Mouse (Mus musculus) erythroblast, adult 5-6 weeks (primary cell): Measurements from ENCODE around the gene Efcab10. TPM values are rescaled to one million over a fixed set of nuclear protein-coding genes. Genes with fewer than 3 reads are reported as not detected.

Experiments used
- ATAC-seq: replicated peaks from 2 replicates; pipeline ENCODE4 v1.8.0; 2016; ENCODE audit warnings: moderate number of reproducible peaks, mild to moderate bottlenecking, moderate TSS enrichment, inconsistent platforms; ENCODE audit not compliant: poor library complexity, low FRiP score, severe bottlenecking
- total RNA-seq, 2 experiments: library from RNA; stranded (forward) in 1 of 2; stranded (reverse) in 1 of 2; fragments of 150-400 nt in 1 of 2; fragments of 200-764, 138-1000 nt in 1 of 2; gene quantifications; 2 replicates each; pipeline versions ENCODE4 v1.2.3 to v1.2.4; 2015 to 2017; ENCODE audit warnings: low replicate concordance in 2 of 2

Efcab10 gene
- total RNA-seq, 2 experiments from 2014 or later, result not detected

- ATAC-seq, result no peak
These were observed 29.7 kb downstream of the Efcab10 start for GRCm38 (mm10) chr12:33424329-33424728.

- no peak for ATAC-seq
These were observed 32.6 kb downstream of the Efcab10 start for GRCm38 (mm10) chr12:33427293-33427692.

- no peak for ATAC-seq
These were observed 33.1 kb downstream of the Efcab10 start for GRCm38 (mm10) chr12:33427726-33428125.

GRCm38 (mm10) chr12:33429387-33430160, 34.9 kb downstream of the Efcab10 start, which contains the start of gene Twistnb:
Gene Twistnb (plus strand): TSS chr12:33429635.
- peak; percentile 93 for ATAC-seq

GRCm38 (mm10) chr12:33433812-33434211, 39.2 kb downstream of the Efcab10 start:
- ATAC-seq, result no peak

- ATAC-seq, result 0 out of 2 replicates have a peak, but pooled peaks have one; percentile 58
These were observed 40.1 kb downstream of the Efcab10 start for GRCm38 (mm10) chr12:33434758-33435157.

Other genes starting within 250 kb of the Efcab10 start
- 179 and 188 TPM in 2 replicates for gene Atxn7l1, start 247.2 kb upstream of the Efcab10 start, total RNA-seq (2015; ENCODE audit: low replicate concordance)
- gene Atxn7l1, start 247.2 kb upstream of the Efcab10 start, total RNA-seq (2017; ENCODE audit: low replicate concordance), result 105 and 131 TPM in 2 replicates
- gene Twistnb, start 34.8 kb downstream of the Efcab10 start, total RNA-seq (2015; ENCODE audit: low replicate concordance), result 10.2 and 11.5 TPM in 2 replicates
- gene Twistnb, start 34.8 kb downstream of the Efcab10 start, total RNA-seq (2017; ENCODE audit: low replicate concordance), result 9.0 and 10.2 TPM in 2 replicates